In genomic region chr2:106194369-106195023, GRCm38 (mm10) we compare ENCODE assay signal across 7 mouse cellular contexts.
DNase-seq lines count a peak whose midpoint lies in the region; ATAC-seq lines count a peak whose summit lies in the region.

No protein-coding gene starts in this region.

- intact Hi-C loops in gastrocnemius, postnatal 36 days (cut with DNase I) = loop anchor here (5.0 kb wide), 1 partner anchor 672 kb away; no protein-coding TSS in a partner anchor
- intact Hi-C loops in left cerebral cortex, postnatal 25 days (cut with DNase I) = loop anchor here (5.0 to 10.0 kb wide), 6 partner anchors 110 to 1070 kb away; partner anchors contain the start of gene Wt1

- DNase-seq in adrenal gland, postnatal 10 days = peak; percentile 86
- peak; percentile 81 to 94 for DNase-seq in cerebellum, postnatal 4 days (ENCODE audit: low spot score in 2 of 2)
- DNase-seq in gastrocnemius, postnatal 36 days = peak; percentile 19 to 27
- peak; percentile 33 for DNase-seq in kidney, adult 11 months
- DNase-seq in left cerebral cortex, postnatal 25 days (ENCODE audit: low spot score in 2 of 2) = peak; percentile 81 to 82
- peak; percentile 0 for DNase-seq in splenic B cell, adult 2 months (ENCODE audit: low read depth, low spot score)

- peak overlapping the region; percentile 84 for H3K27ac ChIP-seq in midbrain, embryonic 12.5 days (replicated peaks)

- no peaks in the 10 kb centered on the region for H3K9me3 ChIP-seq in midbrain, embryonic 12.5 days

- H3K9ac ChIP-seq in midbrain, embryonic 12.5 days (replicated peaks) = peak overlapping the region; percentile 37

- H3K4me3 ChIP-seq in midbrain, embryonic 12.5 days = peak overlapping the region; percentile 40

- peaks cover 9% of the 10 kb centered on the region for H3K27me3 ChIP-seq in midbrain, embryonic 12.5 days
- no peaks in the 10 kb centered on the region for H3K27me3 ChIP-seq in splenic B cell, adult 2 months (ENCODE audit: control insufficient read depth, insufficient read depth, low read length, poor library complexity, severe bottlenecking)

- H3K4me1 ChIP-seq in midbrain, embryonic 12.5 days = peaks cover 30% of the 10 kb centered on the region

- H3K36me3 ChIP-seq in midbrain, embryonic 12.5 days = no peaks in the 10 kb centered on the region
- no peaks in the 10 kb centered on the region for H3K36me3 ChIP-seq in splenic B cell, adult 2 months (ENCODE audit: control insufficient read depth, insufficient read depth, low read length, poor library complexity, severe bottlenecking)

- peak overlapping the region; percentile 71 for H3K4me2 ChIP-seq in midbrain, embryonic 12.5 days (replicated peaks)

- 5% methylated on average over 14 of the region's 14 CpGs for WGBS in midbrain, embryonic 12.5 days

- peak; percentile 84 for ATAC-seq in midbrain, embryonic 12.5 days (ENCODE audit: low FRiP score, low read depth)

Comparison
In these comparisons a context has a peak if more than half of its experiments do, and no peak if none do; other contexts are left out.
1. Peak in every context shown above with its lines: DNase-seq, ATAC-seq, H3K4me3 ChIP-seq and H3K27ac ChIP-seq.
2. DNase-seq: peak in every context shown above with its lines; median percentile 88 in cerebellum, postnatal 4 days; 86 in adrenal gland, postnatal 10 days; 82 in left cerebral cortex, postnatal 25 days; 33 in kidney, adult 11 months; 23 in gastrocnemius, postnatal 36 days; 0 in splenic B cell, adult 2 months.